Mouse (Mus musculus) heart, adult 18-20 months (tissue): ENCODE measurements at regions not wholly inside any gene's neighbourhood (a gene's known extent, or its start where the extent isn't known, plus 50 kb on each side); places are given as distances from the start of the nearest gene placed in this dataset.

ENCODE experiments used
- DNase-seq, 2 experiments: peaks; one replicate each; pipeline ENCODE4 v3.0.0; 2021 to 2022; ENCODE audit warnings: mixed read lengths in 1 of 2

- no peak for DNase-seq
Measured at GRCm38 (mm10) chr4:97283099-97283498, 100.1 kb upstream of the Gm10192 start.

- DNase-seq = peak; percentile 11 to 18
Measured at GRCm38 (mm10) chr4:97282643-97283042, 99.7 kb upstream of the Gm10192 start.

GRCm38 (mm10) chr4:97281126-97281779 lies 98.3 kb upstream of the Gm10192 start:
- DNase-seq = no peak

- DNase-seq = no peak
Measured at GRCm38 (mm10) chr4:97280712-97281111, 97.7 kb upstream of the Gm10192 start.

GRCm38 (mm10) chr4:97236945-97237344 lies 54.0 kb upstream of the Gm10192 start:
- DNase-seq = no peak

- no peak for DNase-seq
Measured at GRCm38 (mm10) chr4:97236384-97236783, 53.4 kb upstream of the Gm10192 start.

GRCm38 (mm10) chr4:97235945-97236383 lies 53.0 kb upstream of the Gm10192 start:
- DNase-seq = no peak
